Mouse (Mus musculus) midbrain, postnatal 0 days (tissue): Measurements from ENCODE around the gene Zfp385a. TPM values are rescaled to one million over a fixed set of nuclear protein-coding genes. Genes with fewer than 3 reads are reported as not detected.

Source experiments
- ATAC-seq: fragments of 200-750 bp; cut with Nextera tagmentation; 2 replicates; pipeline ENCODE4 v1.8.0; 2017; ENCODE audit warnings: moderate number of reproducible peaks, mild to moderate bottlenecking, moderate TSS enrichment, moderate library complexity; ENCODE audit not compliant: low FRiP score
- DNase-seq: peaks from one replicate; pipeline ENCODE4 v3.0.0-alpha.2; 2015; ENCODE audit warnings: low spot score
- H3K27ac ChIP-seq: fragments of 300-500 bp; sonication (generic); 2 replicates; pipeline ENCODE4 v1.5.1; 2014; ENCODE audit warnings: low read depth, mild to moderate bottlenecking, low read length, mixed read lengths
- H3K27me3 ChIP-seq: fragments of 300-500 bp; sonication (generic); 2 replicates; pipeline ENCODE4 v1.6.1; 2014; ENCODE audit warnings: low read length, control low read depth, mixed read lengths; ENCODE audit not compliant: insufficient read depth
- H3K36me3 ChIP-seq: fragments of 300-500 bp; sonication (generic); 2 replicates; pipeline ENCODE4 v1.6.1; 2014; ENCODE audit warnings: low read length, control low read depth, mixed read lengths; ENCODE audit not compliant: insufficient read depth
- H3K4me1 ChIP-seq: fragments of 300-500 bp; sonication (generic); 2 replicates; pipeline ENCODE4 v1.6.1; 2014; ENCODE audit warnings: mild to moderate bottlenecking, control low read depth, antibody characterized with exemption, low read length, mixed read lengths; ENCODE audit not compliant: insufficient read depth
- H3K4me2 ChIP-seq: fragments of 300-500 bp; sonication (generic); 2 replicates; pipeline ENCODE4 v1.6.1; 2014; ENCODE audit warnings: low read depth, mild to moderate bottlenecking, low read length, mixed read lengths; ENCODE audit not compliant: poor library complexity, severe bottlenecking
- H3K4me3 ChIP-seq: fragments of 300-500 bp; sonication (generic); 2 replicates; pipeline ENCODE4 v1.5.1; 2014; ENCODE audit warnings: low read depth, mild to moderate bottlenecking, low read length, moderate library complexity
- H3K9ac ChIP-seq: fragments of 300-500 bp; sonication (generic); replicated peaks from 2 replicates; pipeline ENCODE4 v1.6.1; 2014; ENCODE audit warnings: mild to moderate bottlenecking, low read length, moderate library complexity, mixed read lengths; ENCODE audit not compliant: poor library complexity, severe bottlenecking
- H3K9me3 ChIP-seq: fragments of 300-500 bp; sonication (generic); 2 replicates; pipeline ENCODE4 v1.6.1; 2016; ENCODE audit warnings: low read length, control low read depth
- CTCF ChIP-seq: IDR thresholded peaks from 2 replicates; pipeline ENCODE4 v1.5.1; 2016; ENCODE audit warnings: antibody characterized with exemption, mild to moderate bottlenecking
- WGBS: fragments of 180-500 bp; shearing (Covaris S2); extraction: QIAGEN DNeasy Blood & Tissue Kit; methylation state at CpG from one replicate; pipeline ENCODE4 v1.1.7; 2014; 5-methylcytosine and 5-hydroxymethylcytosine counted together
- polyA plus RNA-seq: library from polyadenylated mRNA; unstranded; fragments of >200 nt; fragmentation: Nextera tagmentation; extraction: Ambion mirVana; gene quantifications from 2 replicates; pipeline ENCODE4 v1.2.1, GENCODE M21; 2015
- total RNA-seq: library from RNA; depleted of rRNA; stranded (reverse); fragments of >200 nt; gene quantifications from 2 replicates; pipeline ENCODE4 v1.2.3, GENCODE M21; 2014; rRNA removed

Zfp385a gene
- total RNA-seq (22.0 and 26.5 TPM in 2 replicates), polyA plus RNA-seq (26.9 and 28.8 TPM in 2 replicates)

DNA sequence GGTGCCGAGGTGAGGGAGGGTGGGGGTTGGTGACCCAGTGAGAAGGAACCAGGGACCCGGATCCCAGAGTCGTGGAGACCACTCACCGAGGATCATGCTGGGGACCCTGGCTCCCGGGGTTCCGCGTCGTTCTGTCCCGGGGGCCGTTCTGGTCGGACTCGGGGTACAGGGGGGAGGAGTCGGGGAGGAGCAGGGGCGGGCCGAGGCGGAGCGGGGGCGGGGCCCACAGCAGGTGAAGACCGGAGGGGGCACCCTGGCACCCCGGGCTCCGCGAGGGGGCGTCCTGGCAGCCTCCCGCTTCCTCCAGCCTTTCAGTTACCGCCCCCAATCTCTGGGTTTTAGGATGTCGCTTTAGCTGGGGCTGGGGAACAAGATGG, at the start of gene Zfp385a:
TSS of gene Zfp385a (minus strand) at position 133 of the 377 bp plus-strand sequence.
- H3K27me3 ChIP-seq, result no peaks in the 10 kb centered on the region
- H3K4me3 ChIP-seq, result peak within 1 kb of the TSS; percentile 67
- peak; percentile 55 for ATAC-seq
- H3K27ac ChIP-seq, result peak within 1 kb of the TSS; percentile 65
- H3K4me1 ChIP-seq, result peaks cover 8% of the 10 kb centered on the region
- H3K9me3 ChIP-seq, result no peaks in the 10 kb centered on the region
- TF ChIP-seq CTCF, result peak; percentile 55
- H3K4me2 ChIP-seq, result peak within 1 kb of the TSS; percentile 88
- peak; percentile 67 for DNase-seq
- H3K9ac ChIP-seq, result peak within 1 kb of the TSS; percentile 87
- WGBS, result under 1% methylated on average over 22 of the region's 26 CpGs
- H3K36me3 ChIP-seq, result no peaks in the 10 kb centered on the region

DNA sequence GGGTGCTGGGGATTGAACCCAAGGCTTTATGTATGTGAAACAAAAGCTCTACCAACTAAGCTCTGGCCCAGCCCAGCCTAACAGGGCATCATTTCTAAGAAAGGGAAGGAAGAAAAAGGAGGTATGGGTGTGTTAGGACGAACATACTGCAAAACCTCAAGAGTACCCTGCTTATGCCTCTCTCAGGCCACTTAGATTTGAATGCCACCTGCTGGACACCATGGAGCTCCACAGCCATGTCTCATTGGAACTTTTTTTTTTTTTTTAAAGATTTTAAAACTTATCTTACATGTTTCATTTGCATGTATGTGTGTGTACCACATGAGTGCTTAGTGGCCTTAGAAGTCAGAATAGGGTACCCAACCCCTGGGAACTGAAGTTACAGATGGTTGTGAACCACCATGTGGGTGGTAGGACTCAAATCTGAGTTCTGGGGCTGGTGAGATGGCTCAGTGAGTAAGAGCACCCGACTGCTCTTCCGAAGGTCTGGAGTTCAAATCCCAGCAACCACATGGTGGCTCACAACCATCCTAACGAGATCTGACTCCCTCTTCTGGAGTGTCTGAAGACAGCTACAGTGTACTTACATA, 48.8 kb upstream of the Zfp385a start:
- no peak overlapping the region for H3K9ac ChIP-seq
- H3K27ac ChIP-seq, result no peak overlapping the region
- H3K4me2 ChIP-seq, result no peak overlapping the region
- peak; percentile 44 for DNase-seq
- WGBS, result 71% methylated on average over 3 of the region's 4 CpGs
- no peaks in the 10 kb centered on the region for H3K36me3 ChIP-seq
- no peak for ATAC-seq
- H3K27me3 ChIP-seq, result no peaks in the 10 kb centered on the region
- H3K9me3 ChIP-seq, result no peaks in the 10 kb centered on the region
- peak; percentile 68 for TF ChIP-seq CTCF
- H3K4me1 ChIP-seq, result no peaks in the 10 kb centered on the region
- no peak overlapping the region for H3K4me3 ChIP-seq

DNA sequence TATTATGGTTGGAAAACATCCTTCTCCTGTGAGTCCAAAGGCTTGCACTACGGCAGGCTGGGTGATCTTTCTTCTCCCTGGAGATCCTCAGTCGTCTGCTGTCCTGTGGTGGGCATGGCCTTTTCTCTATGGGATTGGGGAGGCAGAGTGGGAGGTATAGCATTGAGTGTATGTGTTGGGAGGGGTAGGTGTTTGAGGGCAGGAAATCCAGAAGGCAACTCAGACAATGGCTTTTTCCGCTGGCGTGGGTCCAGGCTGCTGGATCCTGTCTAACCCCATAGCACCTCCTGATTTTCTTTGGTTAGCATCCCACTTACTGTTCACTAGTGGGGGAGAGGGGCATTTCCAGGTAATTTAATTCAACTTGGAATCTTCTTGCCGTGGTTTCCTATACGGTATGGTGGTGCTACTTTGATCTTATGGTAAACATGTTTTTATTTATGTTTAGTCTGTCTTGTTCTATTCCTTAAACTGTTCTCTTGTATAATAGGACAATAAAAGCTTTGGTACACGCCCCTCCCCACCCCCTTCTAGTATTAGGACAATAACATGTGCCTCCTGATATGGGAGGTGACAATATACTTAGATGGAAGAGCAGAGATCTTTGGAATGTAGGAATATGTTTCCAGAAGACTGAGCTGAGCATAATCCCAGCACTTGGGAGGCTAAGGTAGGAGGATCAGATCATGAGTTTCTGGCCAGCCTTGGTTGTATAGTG, 44.0 kb upstream of the Zfp385a start:
- H3K27ac ChIP-seq, result no peak overlapping the region
- no peak for ATAC-seq
- TF ChIP-seq CTCF, result no peak
- DNase-seq, result no peak
- no peaks in the 10 kb centered on the region for H3K9me3 ChIP-seq
- 71% methylated on average over 7 of the region's 7 CpGs for WGBS
- H3K4me1 ChIP-seq, result no peaks in the 10 kb centered on the region
- H3K9ac ChIP-seq, result no peak overlapping the region
- H3K27me3 ChIP-seq, result no peaks in the 10 kb centered on the region
- no peak overlapping the region for H3K4me2 ChIP-seq
- H3K4me3 ChIP-seq, result no peak overlapping the region
- H3K36me3 ChIP-seq, result no peaks in the 10 kb centered on the region

DNA sequence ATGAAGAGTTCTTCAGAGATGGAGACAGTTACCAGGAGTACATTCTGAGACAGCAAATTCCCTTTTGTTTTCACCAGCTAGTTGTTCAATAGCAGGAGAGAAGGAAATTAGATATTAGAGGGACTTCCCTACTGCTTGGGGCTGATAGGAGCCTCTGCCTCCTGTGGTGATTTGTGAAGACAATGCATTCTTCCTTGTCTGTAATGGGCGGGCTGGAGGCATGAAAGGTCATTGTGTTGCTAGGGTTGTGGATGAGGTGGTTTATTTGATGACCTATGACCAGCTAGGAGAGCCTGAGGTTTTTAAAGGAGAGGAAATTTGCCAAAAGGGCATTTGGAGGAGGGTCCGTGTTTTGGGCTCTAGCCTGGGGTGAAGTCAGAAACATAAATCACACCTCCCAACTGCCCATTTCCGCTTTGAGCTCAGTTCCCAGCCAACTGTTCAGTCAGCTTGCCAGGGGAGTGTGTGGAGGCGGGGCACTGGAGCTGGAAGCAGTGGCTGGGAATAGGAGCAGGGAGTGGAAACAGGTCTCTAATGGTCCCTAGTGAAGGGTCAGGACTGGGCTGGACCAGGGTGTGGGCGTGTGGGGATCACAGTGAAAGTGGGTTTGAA, 43.0 kb upstream of the Zfp385a start:
- no peak overlapping the region for H3K4me3 ChIP-seq
- no peak for TF ChIP-seq CTCF
- no peak overlapping the region for H3K9ac ChIP-seq
- H3K4me1 ChIP-seq, result no peaks in the 10 kb centered on the region
- DNase-seq, result no peak
- H3K27me3 ChIP-seq, result no peaks in the 10 kb centered on the region
- 50% methylated on average over 5 of the region's 5 CpGs for WGBS
- no peak for ATAC-seq
- H3K27ac ChIP-seq, result no peak overlapping the region
- no peaks in the 10 kb centered on the region for H3K9me3 ChIP-seq
- no peaks in the 10 kb centered on the region for H3K36me3 ChIP-seq
- no peak overlapping the region for H3K4me2 ChIP-seq

DNA sequence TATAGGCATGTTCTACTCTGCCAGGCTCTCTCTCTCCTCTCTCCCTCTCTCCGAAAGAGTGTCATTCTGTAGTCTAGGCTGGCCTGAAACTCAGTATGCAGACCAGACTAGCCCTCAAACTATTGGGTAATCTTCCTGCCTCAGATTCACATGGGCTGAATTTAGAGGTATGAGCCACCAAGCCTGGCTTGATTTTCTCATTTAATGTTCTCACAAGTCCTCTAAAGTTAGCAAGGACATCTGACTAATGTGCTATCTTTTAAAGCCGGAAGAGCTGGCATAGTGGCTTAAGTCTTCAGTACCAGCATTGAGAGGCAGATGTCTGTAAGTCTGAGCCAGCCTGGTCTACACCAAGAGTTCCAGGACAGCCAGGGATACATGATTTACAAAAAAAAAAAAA, 42.2 kb upstream of the Zfp385a start:
- H3K27ac ChIP-seq, result no peak overlapping the region
- DNase-seq, result no peak
- H3K9me3 ChIP-seq, result no peaks in the 10 kb centered on the region
- WGBS, result 93% methylated on average over 2 of the region's 2 CpGs
- no peak for TF ChIP-seq CTCF
- no peaks in the 10 kb centered on the region for H3K36me3 ChIP-seq
- H3K4me2 ChIP-seq, result no peak overlapping the region
- no peaks in the 10 kb centered on the region for H3K27me3 ChIP-seq
- ATAC-seq, result no peak
- H3K4me1 ChIP-seq, result no peaks in the 10 kb centered on the region
- no peak overlapping the region for H3K9ac ChIP-seq
- H3K4me3 ChIP-seq, result no peak overlapping the region
